Mouse (Mus musculus) erythroblast, embryonic 14.5 days (primary cell): ENCODE results near the gene Klhl6.

Source experiments
- GATA1 ChIP-seq: IDR thresholded peaks from 2 replicates; pipeline ENCODE4 v1.6.1; 2012; ENCODE audit warnings: low read length, inconsistent platforms, mixed read lengths
- TAL1 ChIP-seq: IDR thresholded peaks from 3 replicates; pipeline ENCODE4 v1.6.1; 2012; ENCODE audit warnings: low read length, inconsistent platforms, mixed read lengths

DNA sequence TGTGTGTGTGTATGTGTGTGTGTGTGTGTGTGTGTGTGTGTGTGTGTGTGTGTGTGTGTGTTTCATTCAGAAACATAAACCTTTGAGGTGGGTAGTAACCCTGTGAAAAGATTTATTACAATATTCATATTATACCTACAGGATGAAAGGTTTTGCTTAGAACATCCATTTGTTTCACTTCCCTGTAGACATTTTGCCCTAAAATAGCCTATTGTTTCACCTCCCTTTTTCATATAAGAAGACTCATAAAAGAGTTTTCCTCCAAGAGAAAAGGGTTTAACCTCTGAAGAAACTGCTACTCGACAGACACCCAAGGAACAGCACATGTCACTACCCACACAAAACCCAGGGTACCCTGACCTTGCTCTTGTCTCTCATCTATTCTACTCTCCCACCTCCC is 40.0 kb upstream of the Klhl6 start:
- TF ChIP-seq GATA1 = no peak
- no peak for TF ChIP-seq TAL1
